Mouse (Mus musculus) right cerebral cortex, postnatal 14 days (tissue): ENCODE data around the gene Atp2a3.

ENCODE experiments used
- DNase-seq: peaks from one replicate; pipeline ENCODE4 v3.0.0; 2022

The Atp2a3 gene

DNA sequence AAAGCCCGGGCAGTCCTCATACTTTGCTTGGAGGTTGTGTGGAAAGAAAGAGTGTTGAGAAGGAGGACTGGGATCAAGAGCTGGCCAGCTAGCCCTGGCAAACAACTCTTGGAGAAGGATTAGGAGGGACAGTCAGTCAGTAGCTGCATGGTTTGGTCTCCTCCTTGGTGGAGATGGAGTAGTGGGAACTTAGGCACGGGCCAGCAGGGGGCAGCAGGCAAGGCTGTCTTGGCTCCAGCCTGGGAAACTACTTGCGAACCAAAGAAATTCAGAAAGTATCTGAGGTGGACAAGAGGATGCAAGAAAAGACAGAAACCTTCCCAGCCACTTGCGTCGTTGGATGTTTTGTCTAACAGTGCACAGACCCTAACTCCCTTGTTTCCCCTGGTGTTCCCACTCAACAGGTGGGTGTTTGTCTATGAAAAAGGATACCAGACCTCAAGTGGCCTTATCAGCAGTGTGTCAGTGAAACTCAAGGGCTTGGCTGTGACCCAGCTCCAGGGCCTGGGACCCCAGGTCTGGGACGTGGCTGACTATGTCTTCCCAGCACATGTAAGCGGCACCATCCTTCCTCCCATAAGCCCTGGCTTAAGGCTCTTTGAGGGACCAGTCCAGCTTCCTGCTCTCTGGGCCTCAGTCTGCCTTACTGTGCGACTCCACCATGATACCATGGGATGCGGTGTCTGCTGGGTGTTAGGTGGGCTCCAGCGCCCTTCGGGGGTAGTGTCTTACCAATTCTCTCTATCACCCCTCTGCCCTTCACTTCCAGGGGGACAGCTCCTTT, 46.9 kb downstream of the Atp2a3 start:
- peak; percentile 73 for DNase-seq

- no peak for DNase-seq
Measured at GRCm38 (mm10) chr11:73008826-73009225, 47.9 kb downstream of the Atp2a3 start.

DNA sequence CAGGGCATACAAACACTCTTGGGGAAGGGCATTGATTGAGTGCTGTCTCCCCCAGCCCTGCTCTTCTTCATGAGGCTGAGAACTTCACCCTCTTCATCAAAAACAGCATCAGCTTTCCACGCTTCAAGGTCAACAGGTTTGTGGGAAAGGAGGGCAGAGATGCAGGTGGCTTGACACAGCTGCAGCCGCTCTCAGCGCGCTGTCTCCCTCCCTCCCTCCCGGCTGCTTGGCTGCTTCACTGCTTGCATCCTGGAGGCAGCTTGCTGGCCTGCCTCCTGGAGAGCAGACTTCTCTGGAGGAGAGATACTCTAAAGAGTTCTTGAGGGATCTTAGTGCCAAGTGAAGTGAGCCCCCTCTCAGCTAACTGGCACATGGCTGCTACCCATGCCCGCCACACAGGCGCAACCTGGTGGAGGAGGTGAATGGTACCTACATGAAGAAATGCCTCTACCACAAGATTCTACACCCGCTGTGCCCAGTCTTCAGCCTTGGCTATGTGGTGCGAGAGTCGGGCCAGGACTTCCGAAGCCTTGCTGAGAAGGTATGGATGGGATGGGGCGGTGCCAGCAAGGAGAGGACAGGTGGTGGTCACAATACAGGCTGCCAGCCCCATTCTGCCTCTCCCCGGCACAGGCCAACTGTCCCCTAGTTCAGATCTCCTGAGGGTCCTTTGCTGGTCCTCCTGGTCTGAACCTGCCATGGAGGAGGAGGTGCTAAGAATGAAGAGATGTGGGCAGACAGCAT, 48.7 kb downstream of the Atp2a3 start:
- no peak for DNase-seq

DNA sequence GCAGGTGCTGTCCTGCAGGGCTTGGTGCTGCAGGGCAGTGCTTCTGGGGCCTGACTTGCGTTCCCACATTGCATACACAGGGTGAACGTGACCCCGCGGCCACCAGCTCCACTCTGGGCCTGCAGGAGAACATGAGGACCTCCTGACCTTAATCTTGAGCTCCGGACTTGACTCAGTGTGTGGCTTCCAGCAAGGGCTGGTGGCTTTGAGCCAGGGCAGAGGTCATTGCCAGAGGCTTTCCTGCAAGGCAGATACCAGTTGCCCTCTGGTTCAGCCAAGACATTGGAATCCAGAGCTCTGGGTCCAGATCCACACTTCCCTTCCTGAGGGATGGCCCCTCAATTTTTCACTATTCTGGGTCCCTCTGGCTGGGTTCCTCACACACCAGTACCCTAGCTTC, 53.0 kb downstream of the Atp2a3 start:
- DNase-seq: no peak

DNA sequence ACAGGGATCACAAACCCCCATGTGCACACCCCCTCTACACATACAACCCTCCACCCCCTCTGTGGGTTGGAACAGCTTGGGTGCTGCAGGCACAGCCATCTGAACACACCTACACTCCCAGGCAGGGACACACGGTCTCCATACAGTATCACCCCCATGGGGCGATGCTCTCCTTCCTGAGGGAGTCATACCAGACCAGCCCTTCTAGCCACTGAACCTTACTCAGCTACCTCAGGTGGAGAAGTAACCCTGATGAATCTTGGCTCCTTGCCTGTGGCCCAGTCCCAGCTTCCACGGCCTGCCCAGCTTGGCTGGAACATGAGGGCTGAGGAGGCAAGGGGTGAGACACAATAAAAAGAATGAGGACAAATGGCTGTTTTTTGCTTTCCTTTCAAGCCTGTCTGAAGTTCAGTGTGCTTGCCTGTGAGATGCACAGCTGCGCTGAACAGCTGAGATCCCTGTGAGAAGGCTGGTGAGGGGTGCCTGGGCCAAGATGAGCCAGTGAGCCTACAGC, 53.9 kb downstream of the Atp2a3 start:
- no peak for DNase-seq

- DNase-seq: no peak
Measured at GRCm38 (mm10) chr11:73015391-73016102, 54.6 kb downstream of the Atp2a3 start.

DNA sequence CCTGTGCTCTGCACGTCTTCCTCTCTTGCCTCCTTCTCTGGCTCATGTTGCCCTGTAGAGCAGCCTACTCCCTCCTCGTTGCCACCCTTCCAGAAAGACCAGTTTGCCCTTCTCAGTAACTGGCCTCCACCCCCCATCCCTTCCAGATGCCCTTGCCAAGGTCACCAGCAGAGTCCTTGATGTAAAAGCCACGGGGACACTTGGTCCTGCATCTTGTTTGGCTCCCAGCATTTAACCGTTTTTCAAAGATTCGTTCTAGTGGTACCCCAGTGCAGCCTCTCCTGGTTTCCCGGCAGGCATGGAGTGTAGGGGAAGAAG, 55.1 kb downstream of the Atp2a3 start:
- DNase-seq: no peak

DNA sequence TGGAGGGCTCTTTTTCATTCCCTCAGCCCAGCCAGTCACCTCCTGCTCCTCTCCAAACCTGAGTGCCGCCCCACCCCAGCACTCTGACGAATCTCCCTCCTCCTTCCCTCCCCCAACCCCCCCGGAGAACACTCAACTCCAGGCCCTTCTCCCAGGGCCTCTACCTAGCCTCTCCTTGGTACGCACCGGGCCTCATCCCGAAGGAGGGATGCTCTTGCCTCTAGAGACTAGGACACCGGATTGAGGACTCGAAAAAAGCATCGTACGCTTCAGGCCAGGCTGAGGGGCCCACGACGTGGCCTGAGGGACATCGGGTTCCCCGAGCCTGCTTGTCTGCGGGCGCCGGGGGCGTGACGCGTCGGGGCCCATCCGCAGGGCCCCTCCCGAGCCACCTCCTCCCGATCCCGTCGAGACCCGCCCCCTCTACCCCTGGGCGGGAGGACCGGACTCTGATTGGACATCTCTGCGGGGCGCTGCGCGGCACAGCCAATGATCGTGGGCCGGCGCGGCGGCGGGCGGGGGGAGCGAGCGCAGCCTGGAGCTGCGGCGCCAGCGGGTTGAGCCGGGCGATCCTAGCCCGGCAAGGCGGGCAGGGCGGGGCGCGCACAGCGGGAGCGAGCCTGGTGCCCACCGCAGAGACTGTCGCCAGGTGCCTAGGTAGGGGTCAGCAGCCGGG, 57.6 kb downstream of the Atp2a3 start, which contains the start of gene Camkk1:
Gene Camkk1, plus strand, starts transcription at position 538 of the 676 bp plus-strand sequence.
- DNase-seq: peak; percentile 94

DNA sequence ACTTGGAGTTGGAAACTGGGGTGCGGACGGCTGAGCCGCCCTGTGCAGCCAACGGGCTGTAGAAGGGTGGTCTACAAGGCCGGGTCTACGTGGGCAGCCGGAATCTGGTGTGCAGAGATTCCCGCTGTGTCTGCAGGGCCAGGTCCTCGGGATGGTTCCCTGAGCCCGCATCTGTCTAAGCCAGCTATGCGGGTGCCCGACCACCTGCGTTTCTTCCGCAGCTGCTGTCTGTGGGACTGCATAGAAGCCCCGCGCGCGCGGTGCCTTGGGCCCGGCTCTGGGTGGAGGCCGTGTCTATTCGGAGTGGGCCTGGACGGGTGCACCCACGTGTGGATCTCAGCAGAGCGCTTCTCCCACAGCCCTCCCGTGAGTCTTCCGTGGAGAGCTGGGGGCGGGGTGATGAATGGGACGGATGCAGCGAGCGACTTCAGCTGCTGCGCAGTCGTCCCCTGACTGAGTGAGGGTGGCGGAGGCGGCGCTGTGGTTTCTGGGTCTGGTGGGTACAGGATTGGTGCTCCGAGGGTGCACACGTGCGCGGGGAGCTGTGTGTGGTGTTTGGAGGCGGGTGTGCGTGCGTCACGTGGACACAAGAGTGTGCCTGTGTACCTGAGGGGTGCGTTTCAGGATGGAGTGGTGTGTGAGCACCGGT, 58.3 kb downstream of the Atp2a3 start:
- peak; percentile 79 for DNase-seq

- DNase-seq: no peak
Measured at GRCm38 (mm10) chr11:73020953-73021800, 60.2 kb downstream of the Atp2a3 start.

GRCm38 (mm10) chr11:73023099-73023498, 62.1 kb downstream of the Atp2a3 start:
- DNase-seq: peak; percentile 61

DNA sequence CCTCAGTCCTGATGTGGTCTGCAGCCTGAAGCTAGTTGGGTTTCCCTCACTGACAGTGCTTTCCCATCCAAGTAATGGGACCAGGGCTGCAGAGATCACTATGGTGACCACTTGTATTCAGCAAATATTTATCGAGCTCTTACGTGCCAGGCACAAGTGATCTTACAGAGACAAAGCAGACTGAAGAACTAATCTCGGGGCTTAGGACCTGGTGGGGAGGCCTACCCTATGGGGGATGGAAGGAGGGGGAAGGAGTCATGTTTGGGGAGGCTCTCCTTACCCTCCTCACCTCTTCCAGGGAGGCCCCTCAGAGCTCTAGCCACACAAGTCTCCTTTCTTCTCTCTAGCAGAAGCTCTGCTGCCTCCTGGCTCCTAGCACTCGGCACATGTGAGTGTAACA, 62.9 kb downstream of the Atp2a3 start:
- DNase-seq: no peak

- DNase-seq: no peak
Measured at GRCm38 (mm10) chr11:73024236-73024904, 63.4 kb downstream of the Atp2a3 start.

- DNase-seq: no peak
Measured at GRCm38 (mm10) chr11:73026961-73027360, 66.0 kb downstream of the Atp2a3 start.

DNA sequence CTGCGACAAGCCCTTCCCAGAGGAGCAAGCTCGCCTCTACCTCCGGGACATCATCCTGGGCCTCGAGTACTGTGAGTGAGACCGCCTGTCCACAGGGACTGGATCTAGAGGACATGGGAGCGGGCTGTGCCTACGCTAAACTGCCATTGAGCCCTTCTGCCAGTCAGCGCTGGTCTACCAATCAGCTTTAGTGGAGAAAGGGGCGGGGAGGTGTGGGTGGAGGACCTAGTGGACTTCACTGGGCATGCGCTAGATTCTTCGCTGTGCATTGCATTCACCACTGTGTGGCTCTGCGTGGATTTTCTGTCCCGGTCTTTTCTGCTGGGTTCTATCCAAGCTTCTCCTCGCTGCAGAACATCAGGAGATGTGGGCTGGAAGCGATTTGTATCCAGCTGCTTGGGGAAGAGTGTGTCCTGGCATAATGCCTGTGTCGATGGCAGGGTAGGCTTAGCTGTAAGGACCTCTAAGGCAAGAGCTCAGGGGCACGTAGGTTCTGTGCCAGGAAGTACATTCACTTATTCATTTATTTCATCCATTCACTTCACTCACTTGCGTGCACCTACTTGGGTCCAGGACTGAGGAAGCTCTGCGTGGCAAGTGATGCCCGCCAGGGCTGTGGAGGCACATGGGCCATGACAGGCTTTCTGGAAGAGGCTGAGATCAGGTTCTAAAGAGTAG, 70.0 kb downstream of the Atp2a3 start:
- peak; percentile 82 for DNase-seq

GRCm38 (mm10) chr11:73031536-73031935, 70.6 kb downstream of the Atp2a3 start:
- DNase-seq: no peak

- no peak for DNase-seq
Measured at GRCm38 (mm10) chr11:73036077-73036476, 75.1 kb downstream of the Atp2a3 start.

GRCm38 (mm10) chr11:73036889-73037288, 75.9 kb downstream of the Atp2a3 start:
- DNase-seq: no peak

DNA sequence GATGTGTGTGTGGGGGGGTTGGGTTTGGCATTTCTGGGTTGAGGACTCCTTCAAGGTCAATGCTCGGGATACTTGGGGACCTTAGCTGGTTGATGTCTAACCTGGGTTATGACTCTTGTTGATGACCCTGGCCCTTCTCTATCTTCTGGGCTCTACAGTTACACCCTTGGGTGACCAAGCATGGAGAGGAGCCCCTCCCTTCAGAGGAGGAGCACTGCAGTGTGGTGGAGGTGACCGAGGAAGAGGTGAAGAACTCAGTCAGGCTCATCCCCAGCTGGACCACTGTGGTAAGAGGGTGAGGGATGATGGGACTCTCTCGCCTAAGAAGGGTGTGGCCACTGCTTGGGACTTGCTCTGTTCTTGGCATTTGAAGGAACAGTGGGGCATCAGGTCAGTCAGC, 76.7 kb downstream of the Atp2a3 start:
- no peak for DNase-seq

GRCm38 (mm10) chr11:73039102-73039799, 78.3 kb downstream of the Atp2a3 start:
- peak; percentile 78 for DNase-seq
